Mouse (Mus musculus) embryonic facial prominence, embryonic 11.5 days (tissue): ENCODE measurements at regions not wholly inside any gene's neighbourhood (a gene's known extent, or its start where the extent isn't known, plus 50 kb on each side); places are given as distances from the start of the nearest gene placed in this dataset.

Experiments used
- ATAC-seq: fragments of 200-750 bp; cut with Nextera tagmentation; replicated peaks from 2 replicates; pipeline ENCODE4 v1.8.0; 2017; ENCODE audit warnings: low read depth; ENCODE audit not compliant: insufficient number of reproducible peaks, low FRiP score, low TSS enrichment
- DNase-seq: peaks from one replicate; pipeline ENCODE4 v3.0.0-alpha.2; 2015; ENCODE audit warnings: low spot score
- H3K27ac ChIP-seq: fragments of 300-500 bp; sonication (generic); replicated peaks from 2 replicates; pipeline ENCODE4 v1.5.1; 2014; ENCODE audit warnings: mild to moderate bottlenecking, low read depth, low read length, control low read depth
- H3K27me3 ChIP-seq: fragments of 300-500 bp; sonication (generic); 2 replicates; pipeline ENCODE4 v1.6.1; 2014; ENCODE audit warnings: mild to moderate bottlenecking, low read length, moderate library complexity, mixed read lengths; ENCODE audit not compliant: control insufficient read depth, insufficient read depth
- H3K36me3 ChIP-seq: fragments of 300-500 bp; sonication (generic); replicated peaks from 2 replicates; pipeline ENCODE4 v1.6.1; 2014; ENCODE audit warnings: low read depth, mild to moderate bottlenecking, low read length, moderate library complexity, mixed read lengths; ENCODE audit not compliant: control insufficient read depth, insufficient read depth
- H3K4me1 ChIP-seq: fragments of 300-500 bp; sonication (generic); 2 replicates; pipeline ENCODE4 v1.6.1; 2014; ENCODE audit warnings: low read length, mixed read lengths; ENCODE audit not compliant: control insufficient read depth, insufficient read depth
- H3K4me2 ChIP-seq: fragments of 300-500 bp; sonication (generic); 2 replicates; pipeline ENCODE4 v1.6.1; 2014; ENCODE audit warnings: low read depth, mild to moderate bottlenecking, control low read depth, low read length, moderate library complexity
- H3K4me3 ChIP-seq: fragments of 300-500 bp; sonication (generic); 2 replicates; pipeline ENCODE4 v1.5.1; 2014; ENCODE audit warnings: low read depth, low read length, control low read depth
- H3K9ac ChIP-seq: fragments of 300-500 bp; sonication (generic); replicated peaks from 2 replicates; pipeline ENCODE4 v1.6.1; 2014; ENCODE audit warnings: mild to moderate bottlenecking, control low read depth, low read length
- H3K9me3 ChIP-seq: fragments of 300-500 bp; sonication (generic); replicated peaks from 2 replicates; pipeline ENCODE4 v1.6.1; 2016; ENCODE audit warnings: mild to moderate bottlenecking, low read length, inconsistent platforms, mixed read lengths; ENCODE audit not compliant: control insufficient read depth
- WGBS: fragments of 180-500 bp; shearing (Covaris S2); extraction: QIAGEN DNeasy Blood & Tissue Kit; methylation state at CpG from one replicate; pipeline ENCODE4 v1.1.7; 2014; 5-methylcytosine and 5-hydroxymethylcytosine counted together

GRCm38 (mm10) chr12:35259781-35260180 is 212.8 kb downstream of the Snx13 start:
- DNase-seq (no peak), ATAC-seq (no peak)
- H3K9ac ChIP-seq: no peak overlapping the region
- H3K27me3 ChIP-seq: no peaks in the 10 kb centered on the region
- H3K36me3 ChIP-seq: no peaks in the 10 kb centered on the region
- H3K4me3 ChIP-seq: no peak overlapping the region
- no peak overlapping the region for H3K4me2 ChIP-seq
- no peaks in the 10 kb centered on the region for H3K9me3 ChIP-seq
- H3K27ac ChIP-seq: no peak overlapping the region
- H3K4me1 ChIP-seq: no peaks in the 10 kb centered on the region

- H3K27ac ChIP-seq: no peak overlapping the region
- H3K9me3 ChIP-seq: no peaks in the 10 kb centered on the region
- H3K9ac ChIP-seq: no peak overlapping the region
- no peak overlapping the region for H3K4me3 ChIP-seq
- ATAC-seq (no peak), DNase-seq (peak; percentile 12)
- no peaks in the 10 kb centered on the region for H3K4me1 ChIP-seq
- no peak overlapping the region for H3K4me2 ChIP-seq
- no peaks in the 10 kb centered on the region for H3K36me3 ChIP-seq
- WGBS: 75% methylated on average over 2 of the region's 2 CpGs
- no peaks in the 10 kb centered on the region for H3K27me3 ChIP-seq
Measured at GRCm38 (mm10) chr12:35255723-35256401, 208.9 kb downstream of the Snx13 start.

GRCm38 (mm10) chr12:35248476-35248875 is 201.5 kb downstream of the Snx13 start:
- DNase-seq (no peak), ATAC-seq (no peak)
- Histone ChIP-seq H3K9ac (no peak overlapping the region), H3K4me2 (no peak overlapping the region), H3K4me1 (no peaks in the 10 kb centered on the region), H3K27ac (no peak overlapping the region), H3K9me3 (no peaks in the 10 kb centered on the region), H3K36me3 (no peaks in the 10 kb centered on the region), H3K4me3 (no peak overlapping the region), H3K27me3 (no peaks in the 10 kb centered on the region)
- WGBS: 78% methylated on average over 5 of the region's 5 CpGs

GRCm38 (mm10) chr12:35246226-35247014 is 199.4 kb downstream of the Snx13 start:
- no peak for ATAC-seq
- no peaks in the 10 kb centered on the region for H3K36me3 ChIP-seq
- WGBS: 88% methylated on average over 5 of the region's 5 CpGs

GRCm38 (mm10) chr12:35232322-35232673 is 185.3 kb downstream of the Snx13 start:
- Histone ChIP-seq H3K4me2 (no peak overlapping the region), H3K27ac (no peak overlapping the region), H3K9me3 (no peaks in the 10 kb centered on the region), H3K4me3 (no peak overlapping the region), H3K4me1 (no peaks in the 10 kb centered on the region), H3K27me3 (no peaks in the 10 kb centered on the region), H3K36me3 (no peaks in the 10 kb centered on the region), H3K9ac (no peak overlapping the region)
- 71% methylated on average over 2 of the region's 2 CpGs for WGBS
- DNase-seq (no peak), ATAC-seq (no peak)

More at GRCm38 (mm10) chr12:35246226-35247014, 199.4 kb downstream of the Snx13 start:
- Histone ChIP-seq H3K4me3 (no peak overlapping the region), H3K27me3 (no peaks in the 10 kb centered on the region), H3K9ac (no peak overlapping the region), H3K4me1 (no peaks in the 10 kb centered on the region), H3K27ac (no peak overlapping the region), H3K4me2 (no peak overlapping the region), H3K9me3 (no peaks in the 10 kb centered on the region)
- DNase-seq: no peak

- Histone ChIP-seq H3K4me3 (no peak overlapping the region), H3K9me3 (no peaks in the 10 kb centered on the region), H3K9ac (no peak overlapping the region), H3K36me3 (no peaks in the 10 kb centered on the region), H3K4me2 (no peak overlapping the region), H3K27me3 (no peaks in the 10 kb centered on the region), H3K4me1 (no peaks in the 10 kb centered on the region), H3K27ac (no peak overlapping the region)
- ATAC-seq: no peak
- DNase-seq: no peak
Measured at GRCm38 (mm10) chr12:35231414-35232321, 184.7 kb downstream of the Snx13 start.

GRCm38 (mm10) chr12:35220429-35220828 is 173.4 kb downstream of the Snx13 start:
- H3K9me3 ChIP-seq: no peaks in the 10 kb centered on the region
- no peak overlapping the region for H3K4me3 ChIP-seq
- no peak overlapping the region for H3K9ac ChIP-seq
- H3K27me3 ChIP-seq: no peaks in the 10 kb centered on the region
- H3K4me1 ChIP-seq: no peaks in the 10 kb centered on the region
- no peak overlapping the region for H3K4me2 ChIP-seq
- no peak overlapping the region for H3K27ac ChIP-seq
- DNase-seq (no peak), ATAC-seq (no peak)
- no peaks in the 10 kb centered on the region for H3K36me3 ChIP-seq

GRCm38 (mm10) chr12:35220002-35220401 is 173.0 kb downstream of the Snx13 start:
- ATAC-seq (no peak), DNase-seq (no peak)
- H3K9ac ChIP-seq: no peak overlapping the region
- no peak overlapping the region for H3K4me2 ChIP-seq
- H3K27ac ChIP-seq: no peak overlapping the region
- H3K27me3 ChIP-seq: no peaks in the 10 kb centered on the region
- no peaks in the 10 kb centered on the region for H3K9me3 ChIP-seq
- no peaks in the 10 kb centered on the region for H3K36me3 ChIP-seq
- no peaks in the 10 kb centered on the region for H3K4me1 ChIP-seq
- no peak overlapping the region for H3K4me3 ChIP-seq
